Mouse (Mus musculus) ES-E14 (cell line): ENCODE data around the gene Tecr. TPM values are rescaled to one million over a fixed set of nuclear protein-coding genes. Genes with fewer than 3 reads are reported as not detected.

Experiments used
- DNase-seq: peaks from one replicate; pipeline ENCODE4 v3.0.0-alpha.2; 2013; ENCODE audit warnings: low read depth, low spot score
- H3K27ac ChIP-seq: 2 replicates; pipeline ENCODE4 v1.5.1; 2012; ENCODE audit warnings: low read depth, mild to moderate bottlenecking, low read length, moderate library complexity, mixed read lengths; ENCODE audit not compliant: poor library complexity, insufficient read depth, severe bottlenecking
- H3K36me3 ChIP-seq: 2 replicates; pipeline ENCODE4 v1.6.1; 2012; ENCODE audit warnings: mild to moderate bottlenecking, low read length, moderate library complexity, mixed read lengths; ENCODE audit not compliant: control insufficient read depth, poor library complexity, insufficient read depth, severe bottlenecking
- H3K4me1 ChIP-seq, 2 experiments: fragments of 150-350 bp in 1 of 2; sonication (generic) in 1 of 2; 2 replicates each; pipeline ENCODE4 v1.6.1; 2012; ENCODE audit warnings: low read length in 2 of 2, mild to moderate bottlenecking in 1 of 2, mixed read lengths in 1 of 2; ENCODE audit not compliant: control insufficient read depth in 2 of 2, insufficient read depth in 2 of 2, poor library complexity in 1 of 2
- H3K4me3 ChIP-seq, 2 experiments: fragments of 150-350 bp in 1 of 2; sonication (generic) in 1 of 2; 2 replicates each; pipeline ENCODE4 v1.5.1; 2012; ENCODE audit warnings: low read length in 2 of 2, low read depth in 1 of 2, mild to moderate bottlenecking in 1 of 2, mixed read lengths in 1 of 2; ENCODE audit not compliant: insufficient read depth in 1 of 2, poor library complexity in 1 of 2, severe bottlenecking in 1 of 2
- H3K9ac ChIP-seq: 2 replicates; pipeline ENCODE4 v1.6.1; 2012; ENCODE audit warnings: low read depth, mild to moderate bottlenecking, low read length, mixed read lengths; ENCODE audit not compliant: poor library complexity, insufficient read depth, severe bottlenecking
- H3K9me3 ChIP-seq: fragments of 150-350 bp; sonication (generic); 2 replicates; pipeline ENCODE4 v1.6.1; 2012; ENCODE audit warnings: low read depth, mild to moderate bottlenecking, low read length; ENCODE audit not compliant: control insufficient read depth, insufficient read depth
- CHD2 ChIP-seq: IDR thresholded peaks from 2 replicates; pipeline ENCODE4 v1.6.1; 2014; ENCODE audit warnings: mild to moderate bottlenecking, low read depth, low read length, inconsistent platforms
- HCFC1 ChIP-seq: IDR thresholded peaks from 2 replicates; pipeline ENCODE4 v1.6.1; 2012; ENCODE audit warnings: low read length, inconsistent platforms, borderline replicate concordance; ENCODE audit not compliant: insufficient read depth
- MAFK ChIP-seq: IDR thresholded peaks from 2 replicates; pipeline ENCODE4 v1.6.1; 2014; ENCODE audit warnings: mild to moderate bottlenecking, low read depth, low read length, inconsistent platforms; ENCODE audit not compliant: insufficient read depth
- ZC3H11A ChIP-seq: IDR thresholded peaks from 2 replicates; pipeline ENCODE4 v1.6.1; 2012; ENCODE audit warnings: low read depth, mild to moderate bottlenecking, inconsistent platforms, low read length, borderline replicate concordance
- ZNF384 ChIP-seq: IDR thresholded peaks from 2 replicates; pipeline ENCODE4 v1.6.1; 2012; ENCODE audit warnings: low read depth, low read length, inconsistent platforms
- in situ Hi-C, 2 experiments: fragments of 600-800 bp; cut with MboI; formaldehyde crosslinking; loops; one replicate each; pipeline ENCODE4 v1.15.1; 2025; ENCODE audit warnings: low sequenced_read_pairs in 2 of 2, inconsistent platforms in 1 of 2; ENCODE audit not compliant: unreplicated experiment in 2 of 2
- total RNA-seq: library from RNA; depleted of rRNA; stranded (reverse); fragments of 300-350 nt; gene quantifications from 2 replicates; pipeline ENCODE4 v1.2.3, GENCODE M21; 2012; rRNA removed

The Tecr gene
- 246 and 386 TPM in 2 replicates for total RNA-seq

- in situ Hi-C loops = no loop called here
- peak; percentile 99 for DNase-seq
- TF ChIP-seq CHD2 (0 out of 2 replicates have a peak, but pooled peaks have one; percentile 17), ZC3H11A (no peak), MAFK (no peak), HCFC1 (peak; percentile 66; the same call in 1 of the 2 replicates), ZNF384 (no peak)
- peaks cover 5 to 27% of the 10 kb centered on the region in 2 experiments for H3K4me1 ChIP-seq
- H3K9me3 ChIP-seq = no peaks in the 10 kb centered on the region
- peak within 1 kb of the TSS; percentile 82 for H3K27ac ChIP-seq
- peak within 1 kb of the TSS; percentile 90 for H3K9ac ChIP-seq
- peaks cover 31% of the 10 kb centered on the region for H3K36me3 ChIP-seq
- peak within 1 kb of the TSS; percentile 90 to 99 for H3K4me3 ChIP-seq
Observed at GRCm38 (mm10) chr8:83607661-83608397, at the start of gene Tecr, which contains the start of gene Dnajb1. Gene Tecr, minus strand, starts transcription at chr8:83607971. Gene Dnajb1, plus strand, starts transcription at chr8:83608193.

GRCm38 (mm10) chr8:83656484-83657246, 48.9 kb upstream of the Tecr start:
- no peak for DNase-seq
- Histone ChIP-seq H3K36me3 (peaks cover 2% of the 10 kb centered on the region; the same call in 1 of the 2 replicates), H3K27ac (peak overlapping the region; percentile 45; the same call in 1 of the 2 replicates)

DNA sequence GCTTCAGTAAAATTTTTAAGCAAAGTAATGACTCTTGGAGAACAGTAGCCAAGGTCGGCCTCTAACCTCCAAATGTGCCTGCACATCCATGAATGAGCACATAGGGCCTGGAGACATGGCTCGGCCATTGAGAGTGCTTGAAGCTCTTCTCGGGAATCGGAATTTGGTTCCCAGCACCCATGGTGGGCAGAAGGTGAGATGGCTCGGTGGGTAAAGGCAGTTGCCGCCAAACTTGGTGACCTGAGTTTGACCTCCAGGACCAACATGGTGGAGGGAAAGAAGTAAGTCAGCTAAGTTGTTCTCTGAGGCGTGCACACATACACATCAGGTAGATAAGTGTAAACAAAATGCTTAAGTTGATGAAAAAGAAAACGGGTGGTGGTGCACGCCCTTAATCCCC, 48.3 kb upstream of the Tecr start:
- no peak for TF ChIP-seq ZNF384
- TF ChIP-seq CHD2 = no peak
- no peak for TF ChIP-seq ZC3H11A
- TF ChIP-seq HCFC1 = no peak
- TF ChIP-seq MAFK = no peak
- Histone ChIP-seq H3K9me3 (no peaks in the 10 kb centered on the region), H3K4me3 (no peak overlapping the region), H3K9ac (no peak overlapping the region), H3K4me1 (peaks cover 4 to 17% of the 10 kb centered on the region in 2 experiments; a peak in 3 of 4 replicates), H3K27ac (no peak overlapping the region; the same call in 1 of the 2 replicates), H3K36me3 (peaks cover 2% of the 10 kb centered on the region; the same call in 1 of the 2 replicates)
- in situ Hi-C loops = no loop called here
- no peak for DNase-seq

More at GRCm38 (mm10) chr8:83656484-83657246, 48.9 kb upstream of the Tecr start:
- H3K4me1 ChIP-seq = peaks cover 3 to 23% of the 10 kb centered on the region in 2 experiments; a peak in 3 of 4 replicates
- no peak overlapping the region for H3K4me3 ChIP-seq
- in situ Hi-C loops = no loop called here
- no peak for TF ChIP-seq ZNF384
- no peak for TF ChIP-seq CHD2
- no peak for TF ChIP-seq MAFK
- TF ChIP-seq HCFC1 = no peak
- TF ChIP-seq ZC3H11A = no peak
- H3K9me3 ChIP-seq = no peaks in the 10 kb centered on the region
- no peak overlapping the region for H3K9ac ChIP-seq

DNA sequence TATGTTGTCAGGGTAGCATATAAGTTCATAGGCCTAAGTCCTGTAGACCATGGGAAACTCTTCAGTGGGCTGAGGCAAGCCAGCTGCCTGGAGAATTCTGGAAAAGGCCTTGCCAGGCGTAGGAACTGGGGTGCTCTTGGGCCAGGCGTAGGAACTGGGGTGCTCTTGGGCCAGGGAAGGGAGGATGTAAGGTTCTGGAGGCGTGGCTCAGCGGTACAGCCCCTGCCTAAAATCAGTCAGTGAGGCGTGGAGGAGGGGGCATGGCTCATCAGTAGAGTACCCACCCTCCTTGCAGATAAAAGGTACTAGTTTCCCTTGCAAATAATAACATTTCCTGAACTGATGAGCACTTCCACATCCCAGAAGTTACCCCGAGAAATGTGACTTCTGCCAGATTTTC, 47.0 kb upstream of the Tecr start:
- no peak overlapping the region for H3K4me3 ChIP-seq
- no peak overlapping the region for H3K9ac ChIP-seq
- H3K36me3 ChIP-seq = peaks cover 2% of the 10 kb centered on the region; the same call in 1 of the 2 replicates
- no peak for TF ChIP-seq MAFK
- no peak for TF ChIP-seq CHD2
- no peak for TF ChIP-seq ZC3H11A
- DNase-seq = no peak
- H3K9me3 ChIP-seq = no peaks in the 10 kb centered on the region
- peaks cover 4 to 10% of the 10 kb centered on the region in 2 experiments; a peak in 3 of 4 replicates for H3K4me1 ChIP-seq
- in situ Hi-C loops = no loop called here
- H3K27ac ChIP-seq = no peak overlapping the region
